Mouse (Mus musculus): ENCODE measurements at regions not wholly inside any gene's neighbourhood (a gene's known extent, or its start where the extent isn't known, plus 50 kb on each side); places are given as distances from the start of the nearest gene placed in this dataset.

- no peak for DNase-seq
- intact Hi-C loops (cut with DNase I; ENCODE audit: low total_unique reads), result no loop called here
Measured at GRCm38 (mm10) chr7:36829710-36830109, 131.8 kb downstream of the Tshz3 start.

- no peak for DNase-seq
- intact Hi-C loops (cut with DNase I; ENCODE audit: low total_unique reads), result no loop called here
Measured at GRCm38 (mm10) chr7:36830155-36830554, 132.2 kb downstream of the Tshz3 start.

GRCm38 (mm10) chr7:36848279-36848678 is 150.4 kb downstream of the Tshz3 start:
- intact Hi-C loops (cut with DNase I; ENCODE audit: low total_unique reads), result no loop called here
- no peak for DNase-seq

GRCm38 (mm10) chr7:36851275-36851889 is 153.5 kb downstream of the Tshz3 start:
- no peak for DNase-seq
- intact Hi-C loops (cut with DNase I; ENCODE audit: low total_unique reads), result no loop called here

GRCm38 (mm10) chr7:36854308-36854707 is 156.4 kb downstream of the Tshz3 start:
- intact Hi-C loops (cut with DNase I; ENCODE audit: low total_unique reads), result no loop called here
- no peak for DNase-seq

GRCm38 (mm10) chr7:36859428-36859827 is 161.5 kb downstream of the Tshz3 start:
- intact Hi-C loops (cut with DNase I; ENCODE audit: low total_unique reads), result no loop called here
- DNase-seq, result no peak

GRCm38 (mm10) chr7:36862481-36862880 is 164.6 kb downstream of the Tshz3 start:
- intact Hi-C loops (cut with DNase I; ENCODE audit: low total_unique reads), result no loop called here
- DNase-seq, result no peak

GRCm38 (mm10) chr7:36863745-36864144 is 165.8 kb downstream of the Tshz3 start:
- intact Hi-C loops (cut with DNase I; ENCODE audit: low total_unique reads), result no loop called here
- DNase-seq, result no peak

GRCm38 (mm10) chr7:36864675-36865074 is 166.8 kb downstream of the Tshz3 start:
- DNase-seq, result no peak
- intact Hi-C loops (cut with DNase I; ENCODE audit: low total_unique reads), result no loop called here

GRCm38 (mm10) chr7:36866602-36867001 is 168.7 kb downstream of the Tshz3 start:
- no peak for DNase-seq
- intact Hi-C loops (cut with DNase I; ENCODE audit: low total_unique reads), result no loop called here

- intact Hi-C loops (cut with DNase I; ENCODE audit: low total_unique reads), result no loop called here
- no peak for DNase-seq
Measured at GRCm38 (mm10) chr7:36874004-36874403, 176.1 kb downstream of the Tshz3 start.

- no peak for DNase-seq
- intact Hi-C loops (cut with DNase I; ENCODE audit: low total_unique reads), result no loop called here
Measured at GRCm38 (mm10) chr7:36877686-36878085, 179.8 kb downstream of the Tshz3 start.

GRCm38 (mm10) chr7:36892776-36893500 is 195.0 kb downstream of the Tshz3 start:
- no peak for DNase-seq
- intact Hi-C loops (cut with DNase I; ENCODE audit: low total_unique reads), result no loop called here

- intact Hi-C loops (cut with DNase I; ENCODE audit: low total_unique reads), result no loop called here
- DNase-seq, result no peak
Measured at GRCm38 (mm10) chr7:36896339-36896738, 198.4 kb downstream of the Tshz3 start.

GRCm38 (mm10) chr7:36901537-36901936 is 203.6 kb downstream of the Tshz3 start:
- intact Hi-C loops (cut with DNase I; ENCODE audit: low total_unique reads), result no loop called here

GRCm38 (mm10) chr7:36913304-36913703 is 215.4 kb downstream of the Tshz3 start:
- intact Hi-C loops (cut with DNase I; ENCODE audit: low total_unique reads), result no loop called here
- DNase-seq, result no peak

More at GRCm38 (mm10) chr7:36901537-36901936, 203.6 kb downstream of the Tshz3 start:
- DNase-seq, result no peak

- intact Hi-C loops (cut with DNase I; ENCODE audit: low total_unique reads), result no loop called here
- DNase-seq, result no peak
Measured at GRCm38 (mm10) chr7:36914261-36914660, 216.3 kb downstream of the Tshz3 start.

- intact Hi-C loops (cut with DNase I; ENCODE audit: low total_unique reads), result no loop called here
Measured at GRCm38 (mm10) chr7:36915171-36915570, 217.3 kb downstream of the Tshz3 start.

GRCm38 (mm10) chr7:36917011-36917410 is 219.1 kb downstream of the Tshz3 start:
- intact Hi-C loops (cut with DNase I; ENCODE audit: low total_unique reads), result no loop called here
- no peak for DNase-seq

More at GRCm38 (mm10) chr7:36915171-36915570, 217.3 kb downstream of the Tshz3 start:
- no peak for DNase-seq

- no peak for DNase-seq
- intact Hi-C loops (cut with DNase I; ENCODE audit: low total_unique reads), result no loop called here
Measured at GRCm38 (mm10) chr7:36919413-36919812, 221.5 kb downstream of the Tshz3 start.

- intact Hi-C loops (cut with DNase I; ENCODE audit: low total_unique reads), result no loop called here
- no peak for DNase-seq
Measured at GRCm38 (mm10) chr7:36921003-36921402, 223.1 kb downstream of the Tshz3 start.

Measured in gastrocnemius, postnatal 14 days (tissue).